Mouse (Mus musculus) bone marrow macrophage, adult 2 months (primary cell): Measurements from ENCODE around the gene Akap6.

Source experiments
- CTCF ChIP-seq: IDR thresholded peaks from 2 replicates; pipeline ENCODE4 v1.5.1; 2012; ENCODE audit warnings: low read depth, mild to moderate bottlenecking, low read length, moderate library complexity
- POLR2A ChIP-seq: IDR thresholded peaks from 2 replicates; pipeline ENCODE4 v1.6.1; 2012; ENCODE audit warnings: mild to moderate bottlenecking, low read depth, low read length, borderline replicate concordance

- TF ChIP-seq POLR2A (no peak), CTCF (no peak)
Measured at GRCm38 (mm10) chr12:52908448-52909066, 209.4 kb downstream of the Akap6 start.
